Mouse (Mus musculus): ENCODE measurements around the gene Psap. TPM values are rescaled to one million over a fixed set of nuclear protein-coding genes. Genes with fewer than 3 reads are reported as not detected.
"Not testable (repeated sequence)": the region's sequence is repeated elsewhere in the genome, so short reads cannot be mapped to it uniquely, and the experiment has no call there.

The Psap gene
- total RNA-seq (2014; rRNA removed) (577 and 690 TPM in 2 replicates), polyA plus RNA-seq (2015; fragmentation: Nextera tagmentation; extraction: Ambion mirVana) (229 and 259 TPM in 2 replicates)

GRCm38 (mm10) chr10:60277207-60278005, at the start of gene Psap:
TSS of gene Psap (plus strand) at chr10:60277627.
- ATAC-seq (peak; percentile 94), DNase-seq (peak; percentile 98)
- TF ChIP-seq CTCF (IDR thresholded peaks at IDR 0.05; ENCODE audit: low read depth): peak; percentile 49; the same call in 1 of the 2 replicates
- Histone ChIP-seq H3K9me3 (ENCODE audit: low read length) (no peaks in the 10 kb centered on the region), H3K4me3 (ENCODE audit: low read depth, low read length) (peak within 1 kb of the TSS; percentile 72), H3K27me3 (ENCODE audit: insufficient read depth, low read length) (no peaks in the 10 kb centered on the region), H3K9ac (peak within 1 kb of the TSS; percentile 93), H3K4me2 (ENCODE audit: low read depth) (peak within 1 kb of the TSS; percentile 77), H3K27ac (ENCODE audit: low read depth, low read length) (peak within 1 kb of the TSS; percentile 95), H3K4me1 (ENCODE audit: insufficient read depth) (peaks cover 30% of the 10 kb centered on the region), H3K36me3 (ENCODE audit: insufficient read depth) (no peaks in the 10 kb centered on the region)
- WGBS: 2% methylated on average over 54 of the region's 54 CpGs

GRCm38 (mm10) chr10:60227666-60228065, 49.8 kb upstream of the Psap start:
- 79% methylated on average over 4 of the region's 4 CpGs for WGBS
- Histone ChIP-seq H3K27me3 (ENCODE audit: insufficient read depth, low read length) (no peaks in the 10 kb centered on the region), H3K4me1 (ENCODE audit: insufficient read depth) (no peaks in the 10 kb centered on the region), H3K36me3 (ENCODE audit: insufficient read depth) (no peaks in the 10 kb centered on the region), H3K4me3 (ENCODE audit: low read depth, low read length) (no peak overlapping the region), H3K4me2 (ENCODE audit: low read depth) (no peak overlapping the region), H3K9ac (no peak overlapping the region), H3K27ac (ENCODE audit: low read depth, low read length) (no peak overlapping the region), H3K9me3 (ENCODE audit: low read length) (no peaks in the 10 kb centered on the region)
- ATAC-seq (no peak), DNase-seq (no peak)
- TF ChIP-seq CTCF (IDR thresholded peaks at IDR 0.05; ENCODE audit: low read depth): no peak

GRCm38 (mm10) chr10:60229113-60229512, 48.3 kb upstream of the Psap start:
- Histone ChIP-seq H3K4me3 (ENCODE audit: low read depth, low read length) (no peak overlapping the region), H3K4me2 (ENCODE audit: low read depth) (no peak overlapping the region), H3K9ac (no peak overlapping the region), H3K27ac (ENCODE audit: low read depth, low read length) (no peak overlapping the region), H3K9me3 (ENCODE audit: low read length) (no peaks in the 10 kb centered on the region), H3K36me3 (ENCODE audit: insufficient read depth) (no peaks in the 10 kb centered on the region), H3K27me3 (ENCODE audit: insufficient read depth, low read length) (no peaks in the 10 kb centered on the region), H3K4me1 (ENCODE audit: insufficient read depth) (no peaks in the 10 kb centered on the region)
- no peak for DNase-seq
- 87% methylated on average over 6 of the region's 6 CpGs for WGBS
- no peak for ATAC-seq
- no peak for TF ChIP-seq CTCF (IDR thresholded peaks at IDR 0.05; ENCODE audit: low read depth)

- DNase-seq (no peak), ATAC-seq (no peak)
- no peak overlapping the region for H3K27ac ChIP-seq (ENCODE audit: low read depth, low read length)
- 80% methylated on average over 6 of the region's 6 CpGs for WGBS
- TF ChIP-seq CTCF (IDR thresholded peaks at IDR 0.05; ENCODE audit: low read depth): no peak
- no peaks in the 10 kb centered on the region for H3K27me3 ChIP-seq (ENCODE audit: insufficient read depth, low read length)
- H3K36me3 ChIP-seq (ENCODE audit: insufficient read depth): no peaks in the 10 kb centered on the region
- H3K9me3 ChIP-seq (ENCODE audit: low read length): no peaks in the 10 kb centered on the region
- no peaks in the 10 kb centered on the region for H3K4me1 ChIP-seq (ENCODE audit: insufficient read depth)
- H3K4me2 ChIP-seq (ENCODE audit: low read depth): no peak overlapping the region
- no peak overlapping the region for H3K4me3 ChIP-seq (ENCODE audit: low read depth, low read length)
- H3K9ac ChIP-seq: no peak overlapping the region
Measured at GRCm38 (mm10) chr10:60230321-60231088, 46.9 kb upstream of the Psap start.

- H3K4me3 ChIP-seq (ENCODE audit: low read depth, low read length): no peak overlapping the region
- H3K4me2 ChIP-seq (ENCODE audit: low read depth): no peak overlapping the region
- ATAC-seq (no peak), DNase-seq (no peak)
- no peaks in the 10 kb centered on the region for H3K27me3 ChIP-seq (ENCODE audit: insufficient read depth, low read length)
- H3K9ac ChIP-seq: no peak overlapping the region
- 83% methylated on average over 9 of the region's 9 CpGs for WGBS
- TF ChIP-seq CTCF (IDR thresholded peaks at IDR 0.05; ENCODE audit: low read depth): no peak
- no peaks in the 10 kb centered on the region for H3K36me3 ChIP-seq (ENCODE audit: insufficient read depth)
- H3K9me3 ChIP-seq (ENCODE audit: low read length): no peaks in the 10 kb centered on the region
- no peak overlapping the region for H3K27ac ChIP-seq (ENCODE audit: low read depth, low read length)
- no peaks in the 10 kb centered on the region for H3K4me1 ChIP-seq (ENCODE audit: insufficient read depth)
Measured at GRCm38 (mm10) chr10:60234006-60234405, 43.4 kb upstream of the Psap start.

- DNase-seq; H3K4me1 ChIP-seq (ENCODE audit: insufficient read depth); H3K36me3 ChIP-seq (ENCODE audit: insufficient read depth); H3K4me3 ChIP-seq (ENCODE audit: low read depth, low read length); H3K4me2 ChIP-seq (ENCODE audit: low read depth); H3K9ac ChIP-seq; H3K27me3 ChIP-seq (ENCODE audit: insufficient read depth, low read length); H3K27ac ChIP-seq (ENCODE audit: low read depth, low read length); H3K9me3 ChIP-seq (ENCODE audit: low read length); ATAC-seq: not testable (repeated sequence)
- 93% methylated on average over 6 of the region's 6 CpGs for WGBS
Measured at GRCm38 (mm10) chr10:60235876-60236275, 41.6 kb upstream of the Psap start.

All from forebrain, postnatal 0 days (tissue).